Mouse (Mus musculus) olfactory bulb, adult 2 months (tissue): ENCODE results near the gene Smim22.

ENCODE experiments used
- CTCF ChIP-seq: fragments of 200-500 bp; IDR thresholded peaks from 2 replicates; pipeline ENCODE4 v1.5.1; 2012; ENCODE audit warnings: low read depth, mild to moderate bottlenecking, low read length, moderate library complexity; ENCODE audit not compliant: insufficient read depth
- POLR2A ChIP-seq: fragments of 200-500 bp; IDR thresholded peaks from 2 replicates; pipeline ENCODE4 v1.6.1; 2012; ENCODE audit warnings: mild to moderate bottlenecking, low read depth, low read length, moderate library complexity; ENCODE audit not compliant: insufficient read depth

GRCm38 (mm10) chr16:5035591-5035990 is 28.5 kb downstream of the Smim22 start:
- TF ChIP-seq POLR2A, result no peak
- no peak for TF ChIP-seq CTCF
